Mouse (Mus musculus): ENCODE data around the gene Zfp941.

DNA sequence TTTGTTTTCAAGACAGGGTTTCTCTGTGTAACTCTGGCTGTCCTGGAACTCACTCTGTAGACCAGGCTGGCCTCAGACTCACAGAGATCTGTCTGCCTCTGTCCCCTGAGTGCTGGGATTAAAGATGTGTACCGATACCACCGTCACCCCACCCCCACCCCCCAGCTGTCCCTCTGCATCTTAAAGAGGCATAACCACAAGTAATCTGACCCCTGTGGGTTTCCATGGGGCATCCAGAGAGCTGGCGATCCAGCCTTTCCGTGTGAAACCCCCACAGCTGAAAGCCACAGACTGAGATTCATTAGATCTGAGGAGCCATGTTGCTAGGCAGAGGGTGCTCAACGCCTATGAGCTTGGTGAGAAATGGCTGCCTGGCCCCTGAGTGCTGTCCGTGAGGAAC, 38.0 kb upstream of the Zfp941 start:
- no peak for TF ChIP-seq CTCF (IDR thresholded peaks at IDR 0.05; ENCODE audit: low read depth)
- no peak for TF ChIP-seq EP300 (IDR thresholded peaks at IDR 0.05; ENCODE audit: low read depth)

All from heart, postnatal 0 days (tissue).